Mouse (Mus musculus) lung, postnatal 0 days (tissue): Measurements from ENCODE around the gene Snrnp25.

Experiments
- CTCF ChIP-seq: IDR thresholded peaks from 2 replicates; pipeline ENCODE4 v1.5.1; 2016; ENCODE audit warnings: antibody characterized with exemption, mild to moderate bottlenecking
- EP300 ChIP-seq: IDR thresholded peaks from 2 replicates; pipeline ENCODE4 v1.6.1; 2016; ENCODE audit warnings: antibody characterized with exemption, mild to moderate bottlenecking, control low read depth

- TF ChIP-seq CTCF (no peak), EP300 (no peak)
Observed at GRCm38 (mm10) chr11:32199230-32199629, 6.0 kb upstream of the Snrnp25 start.
